ENCODE assay signal across 24 mouse cellular contexts in the genomic region with DNA sequence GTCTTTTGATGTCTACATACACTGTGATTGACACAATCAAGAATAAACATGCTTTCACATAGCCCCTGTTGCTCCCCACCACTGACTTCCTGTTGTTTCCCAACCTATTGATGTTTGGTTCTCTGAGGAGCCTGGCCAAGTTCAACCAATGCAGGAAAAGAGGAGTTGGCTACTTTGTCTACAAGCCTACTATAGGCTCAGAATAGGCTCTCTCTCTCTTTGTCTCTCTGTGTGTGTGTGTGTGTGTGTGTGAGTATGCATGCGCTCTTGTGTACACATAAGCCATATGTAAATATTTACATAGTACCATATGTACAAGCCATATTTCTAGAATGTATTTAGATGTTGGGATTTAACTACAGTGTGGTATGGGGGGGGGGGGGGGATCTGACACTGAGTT.
DNase-seq lines count a peak whose midpoint lies in the region; ATAC-seq and TF ChIP-seq lines count a peak whose summit lies in the region.
"Had no signal": no experiment of that assay in that cellular context is flagged by ENCODE, and none has a peak within 500 bp of the region (broad histone marks: within the 10 kb centered on the region; RNA-seq: fewer than 3 reads in every experiment).

No protein-coding gene starts in this region.

- WGBS in intestine, embryonic 16.5 days: 44% methylated on average over 1 of the region's 1 CpGs
- 43% methylated on average over 1 of the region's 1 CpGs for WGBS in intestine, embryonic 15.5 days
- 47% methylated on average over 1 of the region's 1 CpGs for WGBS in lung, embryonic 15.5 days
- 48% methylated on average over 1 of the region's 1 CpGs for WGBS in lung, adult 2 months
- WGBS in lung, postnatal 0 days: 21% methylated on average over 1 of the region's 1 CpGs
- 31% methylated on average over 1 of the region's 1 CpGs for WGBS in stomach, postnatal 0 days

- H3K27me3 ChIP-seq in intestine, embryonic 16.5 days (replicated peaks; ENCODE audit: control insufficient read depth, insufficient read depth, low read length): no peaks in the 10 kb centered on the region
- no peaks in the 10 kb centered on the region for H3K27me3 ChIP-seq in intestine, embryonic 15.5 days (replicated peaks)
- H3K27me3 ChIP-seq in lung, embryonic 15.5 days: no peaks in the 10 kb centered on the region
- no peaks in the 10 kb centered on the region for H3K27me3 ChIP-seq in lung, postnatal 0 days (replicated peaks; ENCODE audit: insufficient read depth, low read length)
- H3K27me3 ChIP-seq in stomach, postnatal 0 days (ENCODE audit: control insufficient read depth, insufficient read depth, low read length): no peaks in the 10 kb centered on the region
- H3K27me3 ChIP-seq: embryonic facial prominence, embryonic 12.5 days; forebrain, embryonic 13.5 days; Patski had no signal

- H3K27ac ChIP-seq in intestine, embryonic 16.5 days (ENCODE audit: low read length): no peak overlapping the region
- no peak overlapping the region for H3K27ac ChIP-seq in intestine, embryonic 15.5 days
- H3K27ac ChIP-seq in lung, embryonic 15.5 days: peak overlapping the region; percentile 7
- no peak overlapping the region for H3K27ac ChIP-seq in lung, postnatal 0 days (ENCODE audit: low read length)
- no peak overlapping the region for H3K27ac ChIP-seq in stomach, postnatal 0 days (replicated peaks)
- H3K27ac ChIP-seq: embryonic facial prominence, embryonic 10.5 days; embryonic facial prominence, embryonic 12.5 days; forebrain, embryonic 13.5 days had no signal

- no peaks in the 10 kb centered on the region for H3K9me3 ChIP-seq in intestine, embryonic 16.5 days (ENCODE audit: control insufficient read depth, low read length)
- H3K9me3 ChIP-seq in intestine, embryonic 15.5 days: no peaks in the 10 kb centered on the region
- no peaks in the 10 kb centered on the region for H3K9me3 ChIP-seq in lung, embryonic 15.5 days
- H3K9me3 ChIP-seq in lung, postnatal 0 days (ENCODE audit: low read length): no peaks in the 10 kb centered on the region
- no peaks in the 10 kb centered on the region for H3K9me3 ChIP-seq in stomach, postnatal 0 days (ENCODE audit: control insufficient read depth, low read length)
- H3K9me3 ChIP-seq: embryonic facial prominence, embryonic 10.5 days; embryonic facial prominence, embryonic 12.5 days; forebrain, embryonic 13.5 days had no signal

- intact Hi-C loops in gastrocnemius, postnatal 14 days (cut with DNase I; ENCODE audit: low total_unique reads): no loop called here

- H3K4me2 ChIP-seq in intestine, embryonic 16.5 days (ENCODE audit: low read depth, low read length): no peak overlapping the region
- no peak overlapping the region for H3K4me2 ChIP-seq in intestine, embryonic 15.5 days (replicated peaks)
- H3K4me2 ChIP-seq in lung, embryonic 15.5 days: no peak overlapping the region
- H3K4me2 ChIP-seq in lung, postnatal 0 days (replicated peaks; ENCODE audit: low read depth, low read length): no peak overlapping the region
- no peak overlapping the region for H3K4me2 ChIP-seq in stomach, postnatal 0 days (replicated peaks; ENCODE audit: low read depth)
- H3K4me2 ChIP-seq: embryonic facial prominence, embryonic 12.5 days; forebrain, embryonic 13.5 days had no signal

- no peak for TF ChIP-seq EP300 in lung, postnatal 0 days (IDR thresholded peaks at IDR 0.05)
- TF ChIP-seq EP300 in stomach, postnatal 0 days (optimal IDR thresholded peaks at IDR 0.05): no peak

- ATAC-seq in intestine, embryonic 16.5 days: peak; percentile 27; the same call in 1 of the 2 replicates
- ATAC-seq in intestine, embryonic 15.5 days: no peak
- peak; percentile 56; the same call in 1 of the 2 replicates for ATAC-seq in lung, embryonic 15.5 days (ENCODE audit: borderline replicate concordance, extremely low read depth, low FRiP score, low TSS enrichment)
- peak; percentile 19; the same call in 1 of the 2 replicates for ATAC-seq in lung, postnatal 0 days
- ATAC-seq in stomach, postnatal 0 days (ENCODE audit: low FRiP score, low TSS enrichment): peak; percentile 56
- ATAC-seq: activated CD4-positive, CD25-positive, alpha-beta regulatory T cell, adult 4 months; CD4-positive, CD25-positive, alpha-beta regulatory T cell, adult 4 months; forebrain, embryonic 13.5 days; Patski had no signal

- peaks cover 4% of the 10 kb centered on the region; the same call in 1 of the 2 replicates for H3K4me1 ChIP-seq in intestine, embryonic 16.5 days (ENCODE audit: control insufficient read depth, insufficient read depth, low read length)
- no peaks in the 10 kb centered on the region for H3K4me1 ChIP-seq in intestine, embryonic 15.5 days (replicated peaks)
- H3K4me1 ChIP-seq in lung, embryonic 15.5 days: peaks cover 27% of the 10 kb centered on the region; the same call in 1 of the 2 replicates
- H3K4me1 ChIP-seq in lung, adult 2 months (ENCODE audit: control insufficient read depth, insufficient read depth, low read length): no peaks in the 10 kb centered on the region
- H3K4me1 ChIP-seq in lung, postnatal 0 days (ENCODE audit: insufficient read depth, low read depth, low read length): no peaks in the 10 kb centered on the region
- H3K4me1 ChIP-seq in stomach, postnatal 0 days (replicated peaks; ENCODE audit: control insufficient read depth, insufficient read depth): no peaks in the 10 kb centered on the region
- H3K4me1 ChIP-seq: embryonic facial prominence, embryonic 12.5 days had no signal

- no peak overlapping the region for H3K9ac ChIP-seq in intestine, embryonic 16.5 days (ENCODE audit: low read depth, low read length)
- H3K9ac ChIP-seq in intestine, embryonic 15.5 days: no peak overlapping the region
- no peak overlapping the region for H3K9ac ChIP-seq in lung, embryonic 15.5 days
- no peak overlapping the region for H3K9ac ChIP-seq in lung, postnatal 0 days (replicated peaks; ENCODE audit: low read depth)
- H3K9ac ChIP-seq in stomach, postnatal 0 days (ENCODE audit: low read length): no peak overlapping the region
- H3K9ac ChIP-seq: embryonic facial prominence, embryonic 12.5 days; forebrain, embryonic 13.5 days had no signal

- no peak for TF ChIP-seq POLR2A in lung, adult 2 months (IDR thresholded peaks at IDR 0.05; ENCODE audit: borderline replicate concordance, extremely low read depth, low read depth, low read length)

- DNase-seq in lung, adult 2 months: no peak
- DNase-seq in lung, postnatal 0 days (ENCODE audit: low spot score): peak; percentile 15
- no peak for DNase-seq in lung, postnatal 36 days
- peak; percentile 16 for DNase-seq in stomach, postnatal 0 days (ENCODE audit: low spot score)
- DNase-seq in gastrocnemius, postnatal 14 days: no peak
- DNase-seq: adrenal gland, adult 8-10 months; adrenal gland, postnatal 14 days; adrenal gland, postnatal 36 days; B cell, adult 2 months; cerebellum, adult 11-12 months; cerebellum, adult 2 months; cerebellum, adult 9-10 months; cerebellum, postnatal 10 days; cerebellum, postnatal 25 days had no signal

- no peak overlapping the region for H3K4me3 ChIP-seq in intestine, embryonic 16.5 days (ENCODE audit: low read length)
- no peak overlapping the region for H3K4me3 ChIP-seq in intestine, embryonic 15.5 days (replicated peaks)
- H3K4me3 ChIP-seq in lung, embryonic 15.5 days: no peak overlapping the region
- H3K4me3 ChIP-seq in lung, adult 2 months (replicated peaks; ENCODE audit: extremely low read depth, low read depth, low read length): no peak overlapping the region
- H3K4me3 ChIP-seq in lung, postnatal 0 days (ENCODE audit: low read depth, low read length): no peak overlapping the region
- H3K4me3 ChIP-seq in stomach, postnatal 0 days (ENCODE audit: low read depth, low read length): no peak overlapping the region
- H3K4me3 ChIP-seq: embryonic facial prominence, embryonic 10.5 days; embryonic facial prominence, embryonic 12.5 days; forebrain, embryonic 13.5 days had no signal

- H3K36me3 ChIP-seq in intestine, embryonic 16.5 days (ENCODE audit: control insufficient read depth, insufficient read depth, low read length): no peaks in the 10 kb centered on the region
- no peaks in the 10 kb centered on the region for H3K36me3 ChIP-seq in intestine, embryonic 15.5 days
- no peaks in the 10 kb centered on the region for H3K36me3 ChIP-seq in lung, embryonic 15.5 days
- no peaks in the 10 kb centered on the region for H3K36me3 ChIP-seq in lung, postnatal 0 days (ENCODE audit: insufficient read depth, low read length)
- no peaks in the 10 kb centered on the region for H3K36me3 ChIP-seq in stomach, postnatal 0 days (ENCODE audit: control insufficient read depth, insufficient read depth, low read length)
- H3K36me3 ChIP-seq: embryonic facial prominence, embryonic 10.5 days; embryonic facial prominence, embryonic 12.5 days; G1E had no signal

- TF ChIP-seq CTCF in lung, adult 2 months (IDR thresholded peaks at IDR 0.05; ENCODE audit: insufficient read depth, low read length): no peak
- no peak for TF ChIP-seq CTCF in lung, postnatal 0 days (IDR thresholded peaks at IDR 0.05)
- no peak for TF ChIP-seq CTCF in stomach, postnatal 0 days (IDR thresholded peaks at IDR 0.05; ENCODE audit: low read depth)

Comparison
In these comparisons a context has a peak if more than half of its experiments do, and no peak if none do; other contexts are left out.
1. DNase-seq: peak in lung, postnatal 0 days (single experiment) and stomach, postnatal 0 days (single experiment); none in lung, adult 2 months (single experiment), lung, postnatal 36 days (single experiment) and gastrocnemius, postnatal 14 days (single experiment).